Mouse (Mus musculus): ENCODE results near the gene Cdc14a.

- TF ChIP-seq POLR2A (IDR thresholded peaks at IDR 0.05; ENCODE audit: borderline replicate concordance, extremely low read depth, insufficient read depth, insufficient read length, poor library complexity, severe bottlenecking) (no peak), CTCF (IDR thresholded peaks at IDR 0.05; ENCODE audit: borderline replicate concordance, extremely low read depth, insufficient read depth, insufficient read length) (no peak)
These were observed 1.8 kb downstream of the Cdc14a start for GRCm38 (mm10) chr3:116422074-116422473.
